Mouse (Mus musculus) ovary, postnatal 36 days (tissue): Measurements from ENCODE around the gene Adam10.

Source experiments
- DNase-seq: peaks from one replicate; pipeline ENCODE4 v3.0.0; 2022; ENCODE audit warnings: low spot score, mixed read lengths

Gene Adam10

DNA sequence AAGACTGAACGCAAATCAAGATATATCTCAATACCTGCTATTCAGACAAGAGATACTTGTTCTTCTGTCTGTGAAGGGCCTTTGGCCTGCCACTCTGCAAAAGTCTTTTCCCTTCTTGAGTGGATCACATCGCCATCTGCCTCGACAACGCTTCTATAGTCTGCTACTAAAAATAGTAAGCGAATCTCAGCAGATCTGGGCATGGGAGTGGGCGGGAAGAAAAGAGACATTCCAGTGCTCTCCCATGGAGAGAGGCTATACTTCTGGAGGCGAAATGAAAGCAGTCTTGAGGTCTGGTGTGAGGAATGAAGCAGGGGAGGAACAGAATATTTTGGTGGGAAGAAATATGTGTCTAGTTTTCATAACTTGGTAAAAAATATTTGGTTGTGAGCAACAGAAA, 109.9 kb downstream of the Adam10 start:
- no peak for DNase-seq

DNA sequence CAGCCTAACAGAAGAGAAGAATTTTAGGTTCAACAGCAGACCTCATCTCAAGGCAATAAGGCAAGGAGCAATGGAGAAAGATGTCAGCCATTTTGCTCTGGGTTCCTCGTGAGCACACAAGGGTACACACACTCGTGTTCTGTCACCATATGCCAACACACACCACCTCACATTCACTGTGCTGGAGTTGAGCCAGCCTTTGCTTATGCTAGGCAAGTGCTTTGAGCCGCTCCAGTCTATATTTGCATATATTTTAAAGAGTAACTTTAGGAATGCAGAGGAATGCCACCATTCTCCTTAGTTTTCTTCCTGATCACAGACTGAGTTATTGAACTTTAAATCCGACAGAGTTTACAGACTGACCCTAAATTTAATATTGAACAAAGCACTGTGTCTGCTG, 111.8 kb downstream of the Adam10 start:
- no peak for DNase-seq

DNA sequence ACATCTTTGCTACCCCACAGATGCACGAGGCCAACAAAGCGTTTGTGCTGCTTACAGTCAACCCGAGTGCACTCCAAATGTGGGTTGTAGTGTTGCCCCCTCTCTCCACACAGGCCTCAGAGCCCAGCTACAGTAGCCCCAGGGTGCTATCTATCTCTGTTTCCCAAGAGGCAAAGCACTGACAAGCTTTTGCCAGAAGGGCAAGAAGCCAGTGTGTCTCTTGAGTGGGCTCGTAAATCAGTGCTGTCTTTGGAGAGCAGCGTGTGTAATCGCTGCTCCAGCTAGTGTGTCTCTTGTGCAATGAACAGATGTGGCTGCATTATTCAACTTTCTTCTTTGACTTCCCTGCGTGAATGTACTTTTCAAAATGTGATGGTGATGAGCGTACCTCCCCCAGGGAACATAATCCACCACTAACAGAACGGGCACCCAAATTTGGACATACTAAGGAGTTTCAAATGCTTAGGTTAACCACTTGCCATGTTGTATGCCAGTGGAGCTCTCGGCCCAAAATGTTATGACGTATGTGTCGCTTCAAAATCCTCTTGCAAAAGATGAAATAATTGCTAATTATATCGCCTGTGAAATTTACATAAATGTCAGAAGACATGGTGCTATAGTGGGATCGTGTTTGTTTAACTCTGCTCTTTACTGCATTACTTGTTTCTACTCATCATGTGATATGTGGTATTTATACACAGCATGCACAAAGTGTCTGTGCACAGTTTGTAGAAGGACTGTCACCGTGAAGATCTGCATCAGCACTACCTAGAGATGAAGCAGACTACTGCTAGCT, 116.0 kb downstream of the Adam10 start:
- DNase-seq = no peak

DNA sequence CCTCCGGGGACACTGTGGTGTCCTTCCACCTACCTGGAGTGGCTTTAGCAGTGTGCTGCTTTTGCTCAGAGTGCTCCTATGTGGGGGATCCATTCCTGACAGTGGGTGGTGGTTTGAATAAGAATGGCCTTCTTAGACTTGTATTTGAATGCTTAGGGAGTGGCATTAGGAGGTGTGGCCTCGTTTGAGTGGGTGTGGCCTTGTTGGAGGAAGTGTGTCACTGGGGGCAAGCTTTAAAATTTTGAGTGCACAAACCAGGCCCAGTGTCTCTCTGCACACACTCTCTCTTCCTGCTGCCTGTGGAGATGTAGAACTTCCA, 116.6 kb downstream of the Adam10 start:
- no peak for DNase-seq

DNA sequence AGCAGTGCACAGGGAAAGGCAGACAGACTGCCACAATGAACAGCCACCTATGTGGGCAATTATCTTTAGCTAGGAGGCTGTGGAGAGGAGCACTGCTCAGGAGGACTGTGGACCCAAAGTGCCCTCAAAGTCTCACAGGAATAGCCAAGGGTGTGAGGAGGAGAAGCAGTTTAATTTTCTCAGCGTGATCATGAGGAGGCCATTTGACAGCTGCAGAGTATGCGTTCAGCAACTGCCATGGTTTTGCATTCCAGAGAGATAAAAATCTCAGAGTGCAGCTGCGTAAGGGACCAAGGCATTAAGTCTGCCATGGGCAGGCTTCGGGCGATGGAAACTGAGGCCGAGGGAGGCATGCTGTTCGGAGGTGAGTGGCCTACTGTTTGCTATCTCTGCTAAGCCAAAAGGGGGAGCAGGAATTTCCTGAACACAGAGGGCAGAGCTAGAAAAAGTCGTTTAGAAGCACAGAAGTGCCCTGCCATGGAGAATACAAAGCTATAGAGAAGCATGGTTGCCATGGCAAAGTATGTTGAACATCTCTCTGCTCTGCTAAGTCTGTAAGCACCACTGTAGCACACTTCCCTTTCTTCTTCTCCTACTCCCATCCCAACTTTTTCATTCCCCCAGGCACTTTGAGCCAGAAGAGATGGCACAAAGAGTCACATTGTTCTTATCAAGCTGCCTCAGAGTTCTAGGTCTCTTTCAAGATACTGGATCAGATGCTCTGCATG, 122.0 kb downstream of the Adam10 start:
- DNase-seq = no peak

DNA sequence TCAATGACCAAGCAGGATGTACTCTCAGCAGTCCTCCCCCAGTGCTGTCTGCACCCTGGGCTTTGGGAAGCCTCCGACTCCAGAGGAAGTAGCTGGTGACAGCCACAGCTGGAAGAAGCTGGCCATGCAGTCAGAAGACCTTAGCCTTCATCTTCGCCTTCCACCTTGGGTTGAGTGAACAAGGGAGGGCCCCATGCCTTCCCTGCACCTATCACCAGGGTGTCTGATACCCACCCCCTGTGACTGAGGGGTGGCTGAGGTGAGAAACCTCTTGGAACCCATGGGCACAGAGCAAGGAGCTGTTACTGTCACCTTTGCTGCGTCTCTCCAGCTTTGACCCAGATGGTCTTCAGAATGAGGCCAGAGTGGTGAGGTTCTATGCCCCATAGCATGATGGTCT, 123.0 kb downstream of the Adam10 start:
- no peak for DNase-seq

DNA sequence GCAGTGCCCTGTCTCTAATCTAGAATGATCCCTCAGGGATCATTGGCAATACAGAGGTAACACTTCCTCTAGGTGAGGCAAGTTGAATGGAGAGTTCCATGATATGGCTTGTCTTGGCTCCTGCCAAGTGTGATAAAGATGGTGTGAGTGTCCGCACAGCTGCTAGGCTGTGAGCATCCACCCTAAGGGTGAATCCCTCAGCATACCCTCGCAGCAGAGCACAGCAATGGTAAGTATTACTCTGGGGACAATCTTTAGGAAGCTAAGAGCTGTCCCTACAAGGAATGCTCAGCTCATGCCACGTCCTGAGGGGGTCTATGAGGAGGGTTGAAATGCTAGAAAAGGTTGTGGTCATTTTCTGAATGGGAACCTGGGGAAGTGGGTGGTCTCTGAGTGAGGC, 124.0 kb downstream of the Adam10 start:
- DNase-seq = no peak

DNA sequence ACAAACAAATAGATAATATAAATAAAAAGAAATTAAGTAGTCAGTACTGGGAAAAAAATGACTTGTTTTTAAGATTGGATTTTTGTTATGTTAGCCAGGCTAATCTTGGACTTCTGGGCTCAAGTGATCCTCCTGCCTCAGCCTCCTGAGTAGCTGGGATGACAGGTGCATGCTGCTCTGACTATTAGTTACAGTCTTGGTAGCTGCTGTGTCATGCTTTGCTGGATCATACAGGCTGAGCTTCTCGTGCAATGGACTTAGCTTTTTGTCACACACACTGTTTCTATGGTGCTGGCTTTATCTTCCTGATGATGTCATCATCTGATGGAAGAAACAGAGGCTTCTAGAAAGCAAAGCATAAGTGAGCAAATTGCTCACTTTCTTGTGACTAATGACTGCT, 127.3 kb downstream of the Adam10 start:
- DNase-seq = no peak

DNA sequence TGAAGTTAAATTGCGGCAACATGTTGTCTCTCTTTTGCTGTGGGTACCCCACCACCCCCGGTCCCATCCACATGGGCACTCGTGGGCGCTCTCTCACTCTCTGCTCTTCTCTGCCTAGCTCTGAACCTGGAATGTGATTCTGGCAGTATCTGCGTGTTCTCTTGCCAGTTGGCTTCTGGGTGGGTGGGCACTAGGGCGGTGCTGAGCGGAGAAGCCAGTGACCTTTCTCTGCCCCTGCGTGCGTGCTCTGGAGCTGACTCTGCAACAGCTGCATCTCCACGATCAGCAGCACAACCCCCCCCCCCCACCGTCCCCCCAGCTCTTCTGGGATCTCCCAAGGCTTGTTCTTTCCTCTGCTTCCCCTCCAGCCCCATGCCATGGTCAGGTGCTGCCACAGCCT, 128.9 kb downstream of the Adam10 start:
- no peak for DNase-seq

DNA sequence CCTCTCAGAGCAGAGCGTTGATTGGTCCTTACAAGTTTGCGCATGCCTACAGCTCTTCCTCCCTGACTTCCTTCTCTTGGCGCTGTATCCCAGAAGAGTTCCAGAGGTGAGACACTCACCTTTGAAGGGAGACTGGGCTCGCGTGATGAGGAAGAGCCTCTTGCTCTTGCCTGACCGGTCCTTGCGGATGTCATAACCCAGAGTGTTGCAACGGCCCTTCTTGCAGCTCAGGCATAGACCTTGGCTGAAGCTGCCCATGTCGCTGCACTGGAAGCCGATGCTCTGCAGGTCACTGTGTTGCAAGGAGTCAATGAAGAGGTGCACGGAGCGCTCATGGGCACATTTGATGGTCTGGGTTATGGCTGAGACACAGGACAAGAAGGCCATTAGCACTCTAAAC, 133.8 kb downstream of the Adam10 start:
- no peak for DNase-seq

DNA sequence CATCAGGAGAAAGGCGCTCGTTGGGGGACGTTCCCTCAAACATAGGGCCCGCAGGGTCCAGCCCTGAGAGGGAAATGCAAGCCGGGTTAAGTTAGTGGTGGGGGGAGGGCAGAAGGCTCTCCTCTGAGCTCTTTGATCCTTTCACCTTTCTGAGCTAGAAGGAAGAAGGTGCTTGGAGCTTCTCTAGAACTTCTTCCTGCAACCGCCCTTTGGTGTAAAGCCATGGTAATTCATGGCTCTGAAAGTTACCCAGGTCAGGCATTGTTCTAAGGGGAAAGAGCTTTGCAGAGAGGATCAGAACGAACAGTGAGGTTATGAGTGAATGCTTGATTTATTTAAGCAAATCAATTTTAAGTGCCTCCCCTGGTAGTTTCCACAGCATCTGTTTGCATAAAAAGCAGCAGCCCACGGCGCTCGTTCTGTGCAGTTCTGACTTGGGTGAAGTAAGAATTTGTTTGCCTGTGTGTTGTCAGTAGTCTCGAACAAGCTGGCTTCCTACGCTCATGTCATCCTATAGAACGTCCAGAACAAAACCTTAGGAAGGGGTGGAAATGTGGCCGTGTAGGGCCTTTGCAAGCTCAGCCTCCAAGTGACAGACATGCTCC, 138.0 kb downstream of the Adam10 start:
- DNase-seq = no peak

DNA sequence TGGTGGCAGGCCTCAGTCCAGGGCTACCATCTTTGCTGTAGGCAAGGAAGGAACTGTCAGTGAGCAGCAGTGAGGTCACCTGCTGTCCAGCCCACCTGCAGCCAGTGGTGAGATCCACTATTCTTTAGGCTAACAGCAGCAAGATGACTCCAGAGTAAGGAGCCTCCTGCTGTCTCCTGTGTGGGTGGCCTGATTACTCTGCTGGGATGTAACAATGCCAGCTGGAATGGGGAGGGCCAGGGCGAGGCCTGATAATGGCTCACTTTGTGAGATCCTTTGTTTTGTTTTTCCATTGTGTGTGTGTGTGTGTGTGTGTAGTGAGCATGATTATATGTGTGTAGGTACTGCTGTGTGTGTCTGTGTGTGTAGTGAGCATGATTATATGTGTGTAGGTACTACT, 138.6 kb downstream of the Adam10 start:
- DNase-seq = no peak

DNA sequence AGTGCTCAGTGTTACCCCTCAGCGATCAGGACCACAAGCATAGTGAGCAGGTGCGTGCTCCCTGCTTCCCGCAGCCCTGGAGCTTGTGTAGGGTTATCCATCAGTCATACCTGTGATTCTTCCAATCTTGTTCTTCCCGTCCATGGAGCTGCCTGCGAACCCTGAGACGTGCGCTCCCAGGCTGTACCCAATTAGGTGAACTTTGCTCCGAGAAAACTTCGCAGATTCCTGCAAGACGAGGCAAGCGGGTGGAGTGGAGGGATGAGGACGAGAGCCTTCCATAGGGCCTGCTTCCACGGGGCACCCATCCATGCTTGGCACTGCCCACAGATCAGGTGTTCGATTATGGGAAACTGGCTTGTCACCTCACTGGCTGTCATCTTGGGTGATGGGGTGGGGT, 139.9 kb downstream of the Adam10 start:
- DNase-seq = no peak

DNA sequence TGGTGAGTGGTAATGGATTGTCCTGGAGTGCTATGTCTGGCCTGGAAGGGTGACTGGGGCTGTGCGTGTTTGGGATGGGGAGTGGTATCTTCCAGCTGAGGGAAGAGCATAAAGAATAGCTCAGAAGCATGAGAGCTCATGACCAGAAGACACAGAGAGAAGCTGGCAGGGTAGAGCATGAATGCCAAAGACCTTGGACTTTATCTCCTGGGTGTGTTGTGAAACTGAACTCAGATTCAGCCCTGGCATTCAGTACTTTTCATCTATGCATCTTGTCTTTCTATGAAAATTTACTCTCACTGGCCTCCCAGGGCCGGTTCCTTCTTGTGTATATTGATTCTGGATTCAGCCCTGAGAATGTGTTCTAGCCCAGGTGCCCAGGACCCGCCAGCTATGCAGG, 145.3 kb downstream of the Adam10 start:
- DNase-seq = no peak

DNA sequence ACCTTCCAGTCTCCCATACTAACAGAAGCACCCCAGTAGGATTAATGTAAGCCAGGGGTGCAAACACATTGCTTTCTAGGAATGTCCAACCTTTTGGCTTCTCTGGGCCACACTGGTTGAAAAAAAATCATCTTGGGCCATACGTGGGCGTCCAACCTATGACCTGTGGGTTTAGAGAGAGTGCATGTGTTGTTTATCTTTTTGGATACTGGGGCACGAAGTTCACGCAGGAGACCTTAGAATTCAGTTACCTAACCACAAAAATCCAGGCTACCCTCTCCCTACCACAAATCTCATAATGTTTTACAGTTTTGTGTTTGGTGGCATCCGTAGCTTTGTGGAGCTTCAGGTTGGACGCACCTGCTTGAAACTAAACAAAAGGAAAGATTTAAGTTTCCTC, 149.1 kb downstream of the Adam10 start:
- DNase-seq = no peak
